Mouse (Mus musculus): ENCODE data around the gene Ccl26.
A peak's percentile ranks its signal among the peaks of the same experiment; 100 is the strongest.

Gene Ccl26

DNA sequence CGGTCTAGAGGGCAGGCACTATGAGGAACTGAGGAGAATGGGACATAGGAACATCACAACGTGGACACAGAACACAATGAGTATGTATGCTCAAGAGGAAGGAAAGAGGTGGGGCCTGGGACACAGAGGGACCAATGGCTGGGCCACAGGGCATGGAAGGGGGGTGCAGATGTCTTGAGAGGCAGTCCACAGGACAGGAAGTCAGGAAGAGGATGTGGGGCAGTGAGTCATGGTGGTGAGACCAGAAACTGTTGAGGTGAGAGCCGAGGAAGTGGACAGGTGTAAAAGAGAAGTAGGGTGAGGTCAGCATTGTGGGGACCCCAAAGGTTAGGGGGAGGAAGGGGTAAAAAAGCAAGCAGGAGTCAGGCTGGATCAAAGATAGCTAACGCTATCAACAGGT, 26.0 kb downstream of the Ccl26 start:
- peak; percentile 48 to 67 for DNase-seq

DNA sequence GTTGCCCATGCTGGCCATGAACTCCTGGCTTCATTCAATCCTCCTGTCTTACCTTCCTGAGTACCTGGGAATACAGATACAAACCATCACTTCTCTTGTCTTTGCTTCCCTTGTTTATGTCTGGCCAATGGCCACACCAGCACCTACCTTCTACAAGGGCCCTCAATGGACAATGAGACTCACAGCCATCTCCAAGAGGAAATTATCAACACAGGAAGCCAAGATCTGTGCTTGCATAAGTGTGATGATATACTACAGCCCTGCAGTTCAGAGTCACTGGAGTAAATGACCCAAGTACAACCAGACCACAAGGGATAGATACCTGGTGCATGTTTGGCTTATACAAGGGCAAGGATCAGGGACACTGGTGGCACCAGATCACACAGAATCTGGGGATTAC, 27.5 kb downstream of the Ccl26 start:
- DNase-seq = no peak

GRCm38 (mm10) chr5:135533431-135533830, 29.9 kb downstream of the Ccl26 start:
- no peak for DNase-seq

DNA sequence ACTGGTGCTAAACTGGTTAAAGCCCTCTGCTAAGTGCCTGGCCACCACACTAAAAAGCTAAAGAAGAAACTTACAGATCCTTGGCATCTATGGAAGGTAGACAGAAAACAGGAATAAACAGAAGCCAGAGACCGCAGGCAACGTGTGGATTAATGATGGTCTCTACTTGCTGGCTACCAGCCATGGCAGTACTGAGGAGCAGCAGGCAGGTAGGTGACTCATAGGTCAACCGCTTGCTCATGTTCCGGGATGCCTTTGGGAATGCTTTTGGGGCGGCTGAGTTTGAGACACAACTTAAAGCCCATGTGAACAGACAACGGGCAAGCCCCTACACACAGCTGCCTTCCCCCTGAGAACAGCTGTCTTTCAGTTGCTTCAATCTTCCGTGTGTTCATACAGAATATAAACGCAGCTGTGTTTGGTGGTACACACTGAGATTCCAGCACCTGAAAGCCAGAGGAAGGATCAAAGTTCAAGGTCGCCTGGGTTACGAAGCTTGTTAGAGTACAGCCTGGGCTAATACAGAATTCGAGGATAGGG, 32.0 kb downstream of the Ccl26 start:
- no peak for DNase-seq

- DNase-seq = no peak
Measured at GRCm38 (mm10) chr5:135529964-135530363, 33.4 kb downstream of the Ccl26 start.

GRCm38 (mm10) chr5:135529310-135529709, 34.1 kb downstream of the Ccl26 start:
- DNase-seq = no peak

DNA sequence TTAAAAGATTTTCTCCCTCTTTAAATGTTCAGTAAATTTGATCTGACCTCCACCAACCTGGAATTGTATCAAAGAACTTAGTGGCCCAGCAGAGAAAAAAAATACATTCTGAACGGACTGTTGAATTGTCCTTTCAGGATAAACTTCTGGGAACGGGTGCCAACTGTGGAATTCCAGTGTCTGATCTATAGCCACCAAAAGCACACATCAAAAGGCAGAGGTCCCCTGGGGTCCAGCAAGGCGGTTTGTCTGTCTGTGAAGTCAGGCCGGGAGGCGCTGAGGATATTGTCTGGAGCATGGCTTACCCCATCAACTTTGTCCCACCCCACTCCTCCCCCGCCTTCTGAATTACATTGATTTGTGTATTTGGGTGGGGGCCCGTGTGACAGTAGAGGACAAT, 35.4 kb downstream of the Ccl26 start:
- no peak for DNase-seq

DNA sequence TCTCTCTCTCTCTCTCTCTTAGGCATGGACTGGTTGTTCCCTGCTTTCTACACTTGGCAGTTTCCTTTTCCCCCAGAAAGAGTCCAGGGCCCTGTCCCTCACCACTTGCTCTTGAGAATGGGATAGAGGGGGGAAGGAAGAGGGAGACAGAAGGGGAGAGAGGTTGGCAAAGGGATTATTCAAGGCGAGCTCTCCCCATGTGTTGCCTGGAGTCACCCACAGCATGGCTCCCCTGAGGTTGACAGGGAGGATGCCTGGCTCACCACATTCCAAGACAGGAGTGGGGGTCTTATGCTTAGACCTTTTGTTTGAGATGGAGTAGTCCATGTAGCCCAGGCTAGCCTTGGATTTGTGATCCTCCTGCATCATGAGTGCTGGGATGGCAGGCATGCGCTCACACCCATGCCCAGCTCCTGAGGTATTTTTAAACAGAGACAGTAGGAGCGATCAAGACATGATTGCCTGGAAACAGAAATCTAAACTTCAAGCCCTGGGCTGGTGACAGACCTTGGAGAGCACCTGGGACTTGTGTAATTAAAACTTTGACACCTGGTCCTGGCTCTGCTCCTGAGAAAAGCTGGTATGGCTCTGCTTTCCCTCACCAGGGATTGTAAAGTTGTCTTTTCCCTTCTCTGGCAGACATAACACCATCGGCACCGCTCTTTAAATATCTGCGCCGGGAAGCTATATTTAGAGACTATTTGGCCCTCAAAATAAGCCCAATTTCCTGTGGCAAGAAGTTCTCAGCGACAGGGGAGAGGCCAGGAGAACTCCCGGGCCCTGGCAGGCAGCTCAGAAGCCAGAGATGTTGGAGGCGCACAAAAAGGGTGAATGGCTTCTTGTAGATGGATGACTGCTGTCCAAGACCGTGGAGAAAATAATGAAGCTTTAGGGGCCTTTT, 38.5 kb downstream of the Ccl26 start:
- DNase-seq = no peak

DNA sequence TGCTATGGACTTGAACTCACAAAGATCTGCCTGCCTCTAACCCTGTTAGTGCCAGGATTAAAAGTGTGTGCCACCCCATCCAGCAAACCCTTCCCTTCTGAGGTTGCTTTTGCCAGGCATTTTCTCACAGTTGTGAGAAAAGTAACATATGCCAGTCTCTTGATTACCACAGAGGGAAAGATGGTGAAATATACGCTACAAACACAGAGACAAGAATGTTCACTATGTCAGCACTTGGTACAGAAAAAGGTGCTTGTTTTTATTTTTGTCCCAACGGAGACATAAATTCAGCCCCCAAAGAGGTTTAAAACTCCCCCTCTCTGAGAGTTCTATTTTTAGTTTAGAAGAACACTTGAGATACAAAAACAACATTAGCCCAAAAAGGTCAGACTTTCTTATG, 39.3 kb downstream of the Ccl26 start:
- no peak for DNase-seq

GRCm38 (mm10) chr5:135522111-135522722, 41.2 kb downstream of the Ccl26 start:
- no peak for DNase-seq

GRCm38 (mm10) chr5:135517348-135517883, 46.0 kb downstream of the Ccl26 start:
- DNase-seq = no peak

GRCm38 (mm10) chr5:135513131-135513530, 50.2 kb downstream of the Ccl26 start:
- DNase-seq = no peak

DNA sequence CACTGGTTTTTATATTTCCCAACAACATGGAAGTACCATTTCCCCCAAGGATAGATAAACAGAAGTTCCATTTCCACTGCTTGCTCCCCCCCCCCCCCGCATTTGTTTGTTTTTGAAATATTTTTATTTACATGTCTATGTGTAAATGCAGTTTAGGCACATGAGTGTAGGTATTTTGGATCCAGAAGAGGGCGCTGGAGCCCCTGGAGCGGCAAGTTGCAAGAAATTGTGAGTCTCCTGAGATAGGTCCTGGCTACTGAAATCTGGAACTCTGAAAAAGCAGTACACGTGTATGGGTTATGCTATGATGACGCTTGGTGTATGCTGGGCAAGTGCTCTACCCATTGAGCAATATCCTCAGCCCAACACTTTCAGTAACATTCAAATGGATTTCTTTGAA, 52.3 kb downstream of the Ccl26 start:
- DNase-seq = no peak

All from spleen, adult 18-20 months (tissue).